Mouse (Mus musculus): ENCODE data around the gene Timm10.

The Timm10 gene

DNA sequence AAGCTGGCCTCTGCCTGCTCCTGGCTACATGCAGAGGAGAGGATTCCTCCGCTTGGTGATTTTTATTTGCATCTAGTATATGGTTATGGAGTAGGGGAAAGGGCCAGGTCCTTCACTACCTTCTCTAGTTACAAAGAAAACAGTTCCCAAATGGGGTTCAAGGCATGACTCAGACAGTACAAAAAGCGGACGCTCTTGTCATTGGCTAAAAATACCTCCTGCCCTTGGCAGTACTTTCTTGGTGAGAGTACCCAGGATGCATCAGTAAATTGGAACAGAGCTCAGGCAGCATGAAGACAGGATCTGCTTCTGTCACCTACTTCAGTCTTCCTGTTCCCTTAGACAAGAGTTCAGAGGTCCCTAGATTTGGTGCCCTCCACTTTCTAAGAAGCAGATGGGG, 6.9 kb upstream of the Timm10 start:
- no peak for DNase-seq (ENCODE audit: low spot score in 2 of 2)

DNA sequence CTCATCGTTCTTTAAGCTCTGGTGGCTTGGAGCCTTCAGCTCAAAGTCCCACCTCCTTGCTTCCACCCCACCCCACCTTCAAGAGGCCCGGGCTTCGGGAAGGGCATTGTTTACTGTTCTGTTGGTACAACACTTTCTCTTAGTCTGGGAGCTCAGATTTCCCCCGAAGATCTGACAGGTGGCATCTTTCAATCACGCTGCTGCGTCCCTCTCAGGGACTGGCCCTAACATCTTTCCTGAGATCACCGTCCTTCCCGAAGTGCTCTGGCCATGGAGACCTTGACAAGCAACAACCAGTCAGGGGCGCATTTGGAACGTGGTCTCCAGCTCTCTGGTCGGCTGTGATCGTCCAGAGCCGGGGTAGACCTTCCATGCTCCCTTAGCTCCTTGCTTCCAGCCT, 4.2 kb upstream of the Timm10 start, which contains the start of gene Smtnl1:
Smtnl1 (minus strand) TSS at position 101 of the 400 bp plus-strand sequence.
- DNase-seq (ENCODE audit: low spot score in 2 of 2) = no peak

DNA sequence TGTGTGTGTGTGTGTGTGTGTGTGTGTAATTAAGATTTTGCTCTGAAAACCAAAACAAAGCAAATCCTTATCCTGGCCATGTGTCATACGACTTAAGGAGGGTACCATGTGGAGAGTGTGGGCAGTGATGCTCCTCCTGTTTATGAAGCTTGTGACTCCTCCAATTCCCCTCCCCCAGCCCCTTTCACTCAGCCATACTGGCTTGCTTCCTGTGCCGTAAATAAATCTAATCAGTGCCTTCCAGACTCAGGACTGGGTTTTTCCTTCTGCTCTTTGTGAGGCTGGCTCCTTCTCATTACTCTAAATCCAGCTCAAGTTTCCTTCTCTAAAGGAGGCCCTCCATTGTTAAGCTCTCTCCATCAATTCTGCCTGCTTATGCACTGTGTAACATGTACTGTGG, 3.6 kb upstream of the Timm10 start:
- no peak for DNase-seq (ENCODE audit: low spot score in 2 of 2)

DNA sequence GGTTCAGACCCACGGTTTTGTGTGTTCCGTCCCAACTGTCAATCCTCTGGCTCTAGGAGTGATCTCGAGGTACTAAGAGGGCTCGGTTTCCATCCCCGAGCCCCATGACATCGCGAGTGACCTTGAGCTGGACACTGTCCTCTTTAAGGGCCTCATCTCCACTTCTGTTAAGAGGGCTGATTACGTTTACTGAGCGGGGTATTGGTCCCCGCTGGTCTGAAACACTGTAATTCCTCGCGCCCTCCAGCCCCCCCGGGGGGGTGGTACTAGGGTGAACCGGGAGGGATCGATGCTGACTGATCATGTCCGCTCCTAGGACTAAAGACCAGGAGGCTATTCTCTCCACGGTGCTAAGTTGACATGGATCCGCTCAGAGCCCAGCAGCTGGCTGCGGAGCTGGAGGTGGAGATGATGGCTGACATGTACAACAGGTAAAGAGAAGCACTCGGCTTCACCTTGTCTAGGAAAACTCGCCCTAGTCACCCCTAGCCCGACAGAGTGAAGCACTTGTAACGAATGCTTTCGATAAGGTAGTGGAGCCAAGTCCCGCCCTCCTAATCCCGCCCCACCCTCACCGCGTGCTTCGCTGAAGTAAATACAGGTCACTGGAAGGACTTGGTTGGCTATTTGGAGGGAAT, 605 bp downstream of the Timm10 start:
- DNase-seq (ENCODE audit: low spot score in 2 of 2) = no peak

DNA sequence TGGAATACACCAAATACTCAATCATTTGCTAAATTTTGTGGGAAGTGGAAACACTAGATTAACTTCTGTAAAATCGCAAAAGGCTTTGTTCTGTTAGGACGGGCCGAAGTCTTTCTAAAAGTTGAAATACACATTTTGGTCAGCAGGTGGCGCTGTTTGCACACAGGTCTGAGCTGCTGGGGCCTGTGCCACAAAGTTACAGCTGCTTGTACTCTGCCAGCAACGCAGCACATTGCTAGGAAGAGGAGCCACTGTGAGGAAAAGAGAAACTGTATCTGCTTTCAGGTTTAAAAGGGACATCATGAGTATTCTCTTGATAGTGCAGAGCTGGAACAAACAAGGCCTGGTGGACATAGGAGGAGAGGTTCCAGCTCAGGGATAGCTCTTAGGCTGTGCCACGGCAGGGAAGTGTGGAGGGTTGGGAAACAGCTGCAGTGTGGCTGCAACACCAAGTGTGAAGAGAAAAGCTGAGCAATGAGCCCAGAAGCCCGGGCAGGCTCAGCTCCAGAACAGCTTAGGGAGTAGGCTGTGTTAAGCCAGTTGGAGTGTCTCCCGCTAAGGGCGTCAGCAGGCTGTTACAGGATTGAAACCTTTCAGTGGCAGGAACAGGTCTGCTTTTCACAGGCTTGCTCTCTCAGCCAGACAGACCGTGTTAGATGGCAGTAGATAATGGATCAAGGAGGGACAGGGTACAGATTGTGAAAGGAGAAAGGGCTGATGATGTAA, 5.0 kb downstream of the Timm10 start:
- DNase-seq (ENCODE audit: low spot score in 2 of 2) = peak; percentile 70 to 85

DNA sequence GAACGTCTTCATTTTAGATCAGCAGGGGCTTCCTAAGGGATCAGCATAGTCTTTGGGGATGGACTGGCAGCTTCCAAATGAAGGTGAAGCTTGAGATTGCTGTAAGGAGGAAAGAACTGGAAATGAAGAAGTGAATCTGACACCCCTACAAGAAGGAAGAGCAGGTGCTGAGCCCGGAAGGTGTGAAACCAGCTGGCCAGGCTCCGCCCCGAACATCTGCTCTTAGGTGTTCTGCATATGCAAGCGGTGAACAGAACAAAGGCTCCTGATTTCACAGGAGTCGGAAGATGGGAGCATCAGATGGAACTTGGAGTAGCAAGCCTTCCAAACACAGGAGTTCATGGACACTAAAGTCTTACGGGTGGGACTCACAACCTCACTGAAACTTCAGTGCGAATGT, 10.3 kb downstream of the Timm10 start:
- DNase-seq (ENCODE audit: low spot score in 2 of 2) = no peak

DNA sequence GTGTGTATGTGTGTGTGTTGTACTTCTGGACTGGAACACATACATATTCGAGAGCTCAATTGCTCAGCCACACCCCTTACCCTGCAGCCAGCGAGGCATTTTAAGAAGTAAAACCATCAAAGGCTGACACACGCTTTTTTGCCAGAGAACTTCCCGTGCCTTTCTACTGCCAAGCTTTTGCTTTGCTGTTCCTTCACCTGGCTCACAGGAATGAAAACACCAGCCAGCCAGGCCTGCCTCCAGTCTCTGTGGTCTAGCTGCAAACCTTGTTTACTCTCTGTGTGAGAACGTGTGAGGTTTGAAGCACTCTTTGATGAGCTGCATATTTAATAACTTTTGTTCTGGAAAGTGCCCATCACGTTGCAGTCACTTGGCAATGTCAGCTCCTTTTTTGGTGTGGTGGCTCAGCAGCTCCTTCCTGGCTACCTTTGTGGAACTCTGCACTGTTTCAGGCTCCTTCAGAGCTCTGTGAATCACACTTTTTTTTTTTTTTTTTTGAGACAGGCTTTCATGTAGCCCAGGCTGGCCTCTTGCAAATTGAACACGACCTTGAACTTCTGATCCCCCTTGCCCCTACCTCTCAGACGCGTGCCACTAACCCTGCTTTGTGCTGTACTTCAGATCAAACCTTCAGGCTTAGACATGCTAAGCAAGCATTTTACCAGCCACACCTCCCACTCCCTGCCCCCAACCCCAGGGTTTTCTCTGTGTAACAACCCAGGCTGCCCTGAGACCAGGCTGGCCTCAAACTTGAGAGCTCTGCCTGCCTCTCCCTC, 11.2 kb downstream of the Timm10 start:
- DNase-seq (ENCODE audit: low spot score in 2 of 2) = no peak

DNA sequence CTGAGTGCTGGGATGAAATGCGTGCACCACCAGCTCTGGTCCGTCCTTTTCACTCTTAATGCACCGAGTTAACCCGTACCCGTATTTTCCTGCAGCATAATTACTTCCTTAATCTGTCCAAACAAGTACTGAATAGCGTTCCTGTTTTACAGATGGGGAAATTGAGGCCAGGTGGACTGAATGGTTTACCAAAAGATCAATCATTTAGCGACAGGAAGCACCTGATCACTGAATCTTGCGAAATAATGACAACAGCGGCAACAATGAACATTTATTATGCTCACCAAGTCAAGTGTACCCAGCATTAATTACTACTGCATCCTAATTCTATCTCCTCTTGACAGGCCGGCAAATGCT, 11.8 kb downstream of the Timm10 start, which contains the start of gene Slc43a1:
Slc43a1 (plus strand) TSS at position 258 of the 357 bp plus-strand sequence.
- DNase-seq (ENCODE audit: low spot score in 2 of 2) = no peak

DNA sequence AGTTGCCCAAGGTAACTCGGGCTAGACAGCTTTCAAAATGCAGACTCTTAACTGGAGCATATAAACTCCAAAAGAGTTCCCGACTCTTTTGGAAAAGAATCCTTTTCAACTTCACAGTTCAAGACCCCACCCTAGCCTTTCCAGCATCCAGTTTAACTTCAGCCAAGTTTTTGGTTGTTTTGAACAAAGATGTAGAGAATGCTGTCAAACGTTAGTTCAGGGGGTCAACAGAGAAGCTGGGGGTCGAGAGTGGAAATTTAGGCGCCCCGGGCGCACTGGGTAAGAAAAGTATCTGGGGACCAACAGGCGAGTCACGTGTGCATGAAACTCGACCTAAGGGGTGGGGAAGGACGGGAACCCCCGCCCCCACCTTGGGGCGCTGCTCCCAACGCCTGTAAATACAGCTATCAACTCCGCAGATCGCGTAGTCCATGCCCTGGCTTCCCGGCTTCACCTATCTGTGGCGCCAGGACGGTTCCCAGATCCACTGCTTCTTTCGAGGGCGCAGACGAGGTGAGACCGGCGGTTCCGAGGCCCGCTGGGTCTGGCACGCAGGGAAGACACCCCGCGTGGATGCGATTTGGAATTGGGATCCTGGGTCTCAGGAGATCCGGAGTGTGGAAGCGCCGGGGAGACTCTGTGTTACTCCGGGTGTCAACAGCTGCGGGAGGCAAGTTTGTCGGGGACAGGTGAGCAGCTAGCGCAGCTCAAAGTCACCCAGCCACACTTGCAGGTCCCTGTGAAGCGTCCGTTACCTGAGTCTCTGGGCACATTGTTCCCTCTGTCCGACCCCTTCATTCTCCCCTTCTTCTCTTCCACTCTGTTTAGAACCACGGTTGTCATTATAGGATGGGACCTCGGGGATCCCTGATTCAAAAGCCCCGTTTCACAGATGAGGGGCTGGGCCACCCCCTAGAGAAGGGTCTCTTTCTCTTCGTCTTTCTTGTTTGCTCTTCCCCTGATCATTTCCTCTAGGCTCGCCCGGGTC, 12.5 kb downstream of the Timm10 start:
- no peak for DNase-seq (ENCODE audit: low spot score in 2 of 2)

DNA sequence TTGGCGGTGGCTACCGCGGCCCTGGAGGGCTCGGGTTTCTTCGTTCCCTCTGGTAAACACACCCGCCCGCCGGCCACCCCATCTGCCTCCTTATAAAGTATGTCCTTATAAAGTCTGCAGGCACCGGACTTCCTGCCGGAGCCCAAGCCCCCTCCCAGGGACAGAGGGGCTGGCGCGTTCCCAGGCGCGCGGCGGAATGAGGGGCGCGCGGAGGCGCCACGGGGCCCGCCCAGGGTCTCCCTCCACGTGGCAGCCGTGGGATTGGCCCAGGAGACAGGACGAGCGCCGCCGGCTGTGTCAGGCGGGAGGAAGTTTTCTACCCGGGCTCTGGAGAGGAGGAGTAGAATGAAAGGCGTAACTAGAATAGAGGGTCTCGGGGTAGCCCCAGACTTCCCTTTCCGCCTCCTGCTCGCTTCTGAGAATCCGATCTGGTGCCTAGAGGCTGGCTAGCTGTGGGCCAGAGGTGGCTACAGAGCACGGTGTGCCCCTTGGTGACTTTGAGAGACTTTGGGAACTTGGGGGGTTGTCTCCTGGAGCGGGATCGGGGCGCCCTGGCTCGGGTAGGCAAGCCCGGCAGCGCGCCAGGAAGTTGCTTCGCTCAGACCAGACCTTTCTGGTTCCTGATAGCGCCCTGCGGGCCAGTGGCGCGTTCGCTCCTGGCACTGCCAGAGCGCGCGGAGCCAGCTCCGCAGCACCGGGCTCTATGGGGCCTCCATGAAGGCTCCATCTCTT, 13.4 kb downstream of the Timm10 start:
- no peak for DNase-seq (ENCODE audit: low spot score in 2 of 2)

DNA sequence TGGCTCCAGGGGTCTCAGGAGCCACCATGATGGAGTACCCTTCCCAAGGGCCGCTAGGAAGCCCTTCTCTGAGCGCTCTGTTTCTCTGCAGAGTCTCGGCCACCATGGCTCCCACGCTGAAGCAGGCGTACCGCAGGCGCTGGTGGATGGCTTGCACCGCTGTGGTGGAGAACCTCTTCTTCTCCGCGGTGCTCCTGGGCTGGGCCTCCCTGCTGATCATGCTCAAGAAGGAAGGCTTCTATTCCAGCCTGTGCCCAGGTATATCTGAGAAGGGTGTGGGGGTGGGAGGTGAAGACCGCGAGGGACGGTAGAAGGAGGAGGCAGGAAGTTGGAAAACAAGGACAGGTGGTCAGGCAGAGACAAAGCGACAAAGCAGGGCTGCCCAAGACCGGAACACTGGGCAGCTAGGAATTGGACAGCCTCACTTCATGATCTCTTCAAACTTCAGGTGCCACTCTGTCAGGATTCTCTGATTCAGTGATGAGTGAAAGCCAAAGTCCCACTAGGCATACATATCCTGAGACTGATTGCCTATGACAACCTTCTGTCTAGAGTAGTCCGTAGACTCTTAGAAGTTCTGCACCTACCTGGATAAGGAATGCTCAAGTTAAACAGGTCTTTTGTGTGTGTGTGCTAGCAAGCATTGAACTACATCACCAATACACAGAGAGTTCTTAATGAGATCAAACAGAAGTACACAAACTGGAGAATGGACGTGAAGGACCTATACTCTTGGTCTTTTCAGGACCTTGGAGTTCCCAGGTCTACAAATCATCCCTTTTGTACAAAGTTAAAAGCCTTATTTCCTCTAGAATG, 14.2 kb downstream of the Timm10 start:
- no peak for DNase-seq (ENCODE audit: low spot score in 2 of 2)

DNA sequence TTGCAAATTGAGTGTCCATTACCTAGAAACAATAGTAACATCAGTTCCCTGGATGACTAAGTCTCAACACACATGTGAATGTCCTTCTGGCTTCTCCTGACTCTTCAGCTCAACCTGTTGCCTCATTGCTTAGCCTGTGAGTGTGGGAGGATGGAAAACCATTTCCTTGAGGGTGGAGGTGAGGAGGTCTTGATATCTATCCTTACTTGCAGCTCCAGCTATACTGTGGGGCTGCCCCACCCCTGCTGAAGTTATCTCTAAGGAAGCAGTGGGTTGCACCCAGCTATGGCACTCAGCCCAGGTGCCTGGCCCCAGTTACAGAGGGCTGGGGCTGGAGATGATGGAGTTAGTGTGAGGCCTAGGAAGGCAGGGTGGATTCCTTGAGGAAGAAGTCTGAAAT, 15.1 kb downstream of the Timm10 start:
- DNase-seq (ENCODE audit: low spot score in 2 of 2) = no peak

DNA sequence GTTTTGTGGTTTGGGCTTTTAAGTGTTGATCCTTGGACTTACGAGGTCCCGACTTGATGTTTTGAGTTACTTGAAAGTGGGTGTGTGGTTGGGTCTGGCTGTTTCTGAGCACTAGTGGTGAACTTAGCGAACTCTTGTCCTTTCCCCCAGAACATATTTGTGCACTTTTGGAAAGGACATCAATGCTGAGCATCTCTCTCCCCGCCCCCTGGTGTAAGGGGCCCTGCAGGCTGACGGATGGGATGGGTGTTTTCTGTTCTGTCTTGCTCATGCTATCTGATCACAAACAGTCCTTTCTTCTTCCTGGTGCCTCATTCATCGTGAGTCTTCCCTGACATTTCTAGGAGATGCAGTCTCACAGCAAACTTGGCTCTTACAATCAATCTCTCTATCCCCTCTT, 16.9 kb downstream of the Timm10 start:
- no peak for DNase-seq (ENCODE audit: low spot score in 2 of 2)

DNA sequence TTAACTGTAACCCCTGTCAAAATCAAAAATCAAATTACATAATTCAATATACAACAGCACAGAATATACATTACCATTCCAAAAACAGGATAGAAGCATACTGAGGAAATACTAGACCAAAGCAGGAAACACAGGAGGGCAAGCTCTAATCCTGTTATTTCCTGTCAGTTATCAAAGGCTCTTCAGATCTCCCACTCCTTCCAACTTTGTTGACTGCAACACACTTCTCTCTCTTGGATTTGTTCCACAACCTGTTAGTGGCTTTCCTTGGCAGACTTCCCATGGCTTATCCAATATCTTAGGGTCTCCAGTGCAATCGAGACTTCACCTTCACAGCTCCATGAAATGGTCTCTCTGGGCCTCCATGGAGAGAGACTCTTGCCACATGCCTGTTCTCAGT, 18.4 kb downstream of the Timm10 start:
- DNase-seq (ENCODE audit: low spot score in 2 of 2) = no peak

DNA sequence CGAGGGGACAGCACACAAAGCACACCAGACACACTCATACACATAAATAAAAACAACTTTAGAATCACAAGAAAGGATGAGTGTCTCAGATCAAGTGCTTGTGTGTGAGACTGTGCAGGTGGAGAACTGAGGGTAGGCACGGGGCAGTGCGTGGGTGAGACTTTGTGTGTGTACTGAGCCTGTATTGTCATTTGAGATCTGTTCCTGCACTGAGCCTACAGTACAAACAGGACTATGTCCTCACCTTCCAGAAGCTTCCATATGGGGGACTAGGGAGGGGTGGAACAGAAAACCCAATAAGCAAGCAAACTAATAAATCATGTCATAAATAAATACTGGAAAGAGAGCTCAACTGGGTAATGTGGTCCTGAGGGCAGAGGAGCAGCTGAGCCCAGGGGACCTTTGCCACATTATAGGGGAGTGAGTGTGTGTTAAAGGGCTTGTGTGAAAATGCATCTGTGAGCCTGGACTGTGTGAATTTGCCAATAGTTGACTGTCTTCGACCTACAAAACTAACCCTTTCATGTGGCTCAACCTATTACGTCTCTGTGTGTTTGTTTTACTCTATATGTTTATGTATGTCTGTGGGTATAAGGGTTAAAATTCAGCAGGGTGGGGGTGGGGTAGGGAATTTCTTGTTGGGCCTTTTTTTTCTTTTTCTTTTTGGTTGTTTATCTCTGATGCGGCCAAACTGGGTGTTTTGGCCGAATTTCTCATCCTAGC, 23.8 kb downstream of the Timm10 start:
- no peak for DNase-seq (ENCODE audit: low spot score in 2 of 2)

DNA sequence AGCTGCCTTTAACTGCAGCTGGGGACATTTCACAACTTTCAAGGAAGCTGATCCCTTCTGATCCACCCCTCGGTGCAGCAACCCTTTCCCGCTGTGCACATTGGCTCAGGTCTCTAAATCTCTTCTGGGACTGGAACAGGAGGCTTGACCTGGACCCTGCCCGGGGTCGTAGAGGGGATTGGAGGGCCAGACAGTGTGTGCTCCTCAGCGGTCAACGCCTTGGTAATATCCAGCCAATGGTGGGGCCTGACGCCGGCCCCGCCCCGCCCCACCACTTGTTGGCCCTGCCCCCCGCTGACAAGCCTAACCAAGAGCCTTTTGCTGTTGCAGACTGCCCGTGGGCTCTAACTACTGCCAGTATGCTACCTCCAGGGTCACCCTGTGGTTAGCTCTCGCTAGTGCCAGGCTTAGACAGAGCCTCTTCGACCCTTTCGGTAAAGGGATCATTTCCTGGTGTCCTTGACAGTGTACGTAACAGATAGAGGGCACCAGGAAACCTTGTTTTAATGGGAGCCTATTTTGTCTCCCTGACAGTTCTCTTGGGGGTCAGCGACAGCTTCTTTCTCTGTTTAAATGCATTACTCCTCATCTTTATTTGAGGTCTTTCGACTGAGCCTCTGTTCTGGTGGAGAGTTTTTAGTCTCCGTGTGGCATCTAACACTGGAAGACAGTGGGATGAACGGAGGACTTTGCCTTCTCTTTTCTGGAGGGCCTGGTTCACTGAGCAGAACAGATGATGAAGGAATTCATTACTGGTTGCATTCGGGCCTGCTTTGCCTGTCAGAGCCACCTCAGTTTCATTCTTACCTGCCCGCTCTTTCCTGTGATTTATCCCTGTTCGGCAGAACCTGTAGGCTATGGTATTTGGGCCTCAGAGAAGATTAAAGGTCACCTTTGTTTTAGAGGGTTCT, 24.6 kb downstream of the Timm10 start:
- DNase-seq (ENCODE audit: low spot score in 2 of 2) = no peak

DNA sequence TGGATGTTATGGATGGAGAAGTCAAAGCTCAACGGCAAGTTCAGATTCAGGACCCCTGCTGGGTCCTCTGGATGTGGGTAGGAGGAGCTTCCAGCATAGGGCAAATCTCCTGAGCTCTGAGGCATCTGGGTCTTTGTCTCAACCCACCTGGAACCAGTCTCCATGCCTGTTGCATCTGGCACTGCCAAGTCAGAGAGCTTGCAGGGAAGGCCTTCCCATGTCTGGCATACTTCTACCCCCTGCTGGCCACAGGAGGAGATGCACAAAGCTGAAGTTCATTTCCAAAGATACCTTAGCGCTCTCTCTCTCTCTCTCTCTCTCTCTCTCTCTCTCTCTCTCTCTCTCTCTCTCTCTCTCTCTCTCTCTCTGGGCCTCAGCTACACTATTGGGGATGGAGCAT, 28.9 kb downstream of the Timm10 start:
- no peak for DNase-seq (ENCODE audit: low spot score in 2 of 2)

DNA sequence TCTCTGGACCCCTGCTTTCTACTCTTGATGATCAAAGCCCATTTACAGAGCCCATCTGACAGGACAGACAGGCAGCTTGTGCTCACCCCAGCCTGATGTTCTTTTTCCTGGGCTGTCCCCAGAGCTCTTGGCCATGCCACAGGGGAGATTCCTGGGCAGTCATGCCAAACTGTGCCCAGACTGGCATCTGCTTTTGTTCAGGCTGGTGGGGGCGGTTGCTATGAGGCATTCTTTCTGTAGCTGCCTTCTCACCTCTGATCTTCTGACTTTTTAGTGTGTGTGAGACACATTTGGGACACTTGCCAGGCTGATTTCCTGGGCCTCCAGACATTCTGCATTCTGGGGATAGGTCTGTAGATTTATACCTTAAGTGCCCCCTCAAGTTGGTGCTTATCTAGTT, 31.8 kb downstream of the Timm10 start:
- no peak for DNase-seq (ENCODE audit: low spot score in 2 of 2)

Data from frontal cortex, postnatal 25 days (tissue).